ENCODE assay signal across 21 mouse cellular contexts in genomic region chr13:53200121-53200520, GRCm38 (mm10).
"Had no signal": no experiment of that assay in that cellular context is flagged by ENCODE, and none has a peak within 500 bp of the region (broad histone marks: within the 10 kb centered on the region; RNA-seq: fewer than 3 reads in every experiment).

No protein-coding gene starts in this region.

- H3K9me3 ChIP-seq: limb, embryonic 10.5 days; limb, embryonic 13.5 days; liver, embryonic 12.5 days; liver, embryonic 15.5 days; lung, embryonic 15.5 days; midbrain, embryonic 12.5 days; neural tube, embryonic 12.5 days; neural tube, embryonic 15.5 days had no signal

- H3K4me2 ChIP-seq: limb, embryonic 13.5 days; liver, embryonic 12.5 days; liver, embryonic 15.5 days; lung, embryonic 15.5 days; midbrain, embryonic 12.5 days; neural tube, embryonic 12.5 days; neural tube, embryonic 15.5 days had no signal

- H3K4me1 ChIP-seq: liver, embryonic 12.5 days; liver, embryonic 15.5 days; megakaryocyte, embryonic 14.5 days had no signal

- H3K9ac ChIP-seq: limb, embryonic 13.5 days; liver, embryonic 12.5 days; liver, embryonic 15.5 days; lung, embryonic 15.5 days; midbrain, embryonic 12.5 days; neural tube, embryonic 12.5 days; neural tube, embryonic 15.5 days had no signal

- H3K27ac ChIP-seq: kidney, postnatal 0 days; liver, embryonic 12.5 days; liver, embryonic 15.5 days; lung, embryonic 15.5 days; midbrain, embryonic 12.5 days; neural tube, embryonic 12.5 days; neural tube, embryonic 15.5 days had no signal

- H3K36me3 ChIP-seq: limb, embryonic 13.5 days; liver, embryonic 12.5 days; liver, embryonic 15.5 days; lung, embryonic 15.5 days; midbrain, embryonic 12.5 days; neural tube, embryonic 12.5 days; neural tube, embryonic 15.5 days had no signal

- H3K4me3 ChIP-seq: limb, embryonic 10.5 days; limb, embryonic 13.5 days; liver, embryonic 12.5 days; liver, embryonic 15.5 days; lung, embryonic 15.5 days; megakaryocyte, embryonic 14.5 days; midbrain, embryonic 12.5 days; neural tube, embryonic 12.5 days; neural tube, embryonic 15.5 days had no signal

- DNase-seq: kidney, adult 2 months; kidney, postnatal 25 days; liver; lung, adult 18-20 months; lung, postnatal 10 days; lung, postnatal 36 days; thymus, adult 2 months; thymus, postnatal 14 days; thymus, postnatal 4 days had no signal

- ATAC-seq: intestine, postnatal 0 days; liver, embryonic 12.5 days; midbrain, embryonic 16.5 days had no signal

- H3K27me3 ChIP-seq: limb, embryonic 13.5 days; liver, embryonic 12.5 days; liver, embryonic 15.5 days; lung, embryonic 15.5 days; midbrain, embryonic 12.5 days had no signal
